Mouse (Mus musculus): ENCODE measurements around the gene Gdf3. TPM values are rescaled to one million over a fixed set of nuclear protein-coding genes. Genes with fewer than 3 reads are reported as not detected.

Gdf3 gene
- polyA plus RNA-seq (2015; fragmentation: Nextera tagmentation; extraction: Ambion mirVana) = 0.69 TPM in 1 of 2 replicates, not detected in the other

DNA sequence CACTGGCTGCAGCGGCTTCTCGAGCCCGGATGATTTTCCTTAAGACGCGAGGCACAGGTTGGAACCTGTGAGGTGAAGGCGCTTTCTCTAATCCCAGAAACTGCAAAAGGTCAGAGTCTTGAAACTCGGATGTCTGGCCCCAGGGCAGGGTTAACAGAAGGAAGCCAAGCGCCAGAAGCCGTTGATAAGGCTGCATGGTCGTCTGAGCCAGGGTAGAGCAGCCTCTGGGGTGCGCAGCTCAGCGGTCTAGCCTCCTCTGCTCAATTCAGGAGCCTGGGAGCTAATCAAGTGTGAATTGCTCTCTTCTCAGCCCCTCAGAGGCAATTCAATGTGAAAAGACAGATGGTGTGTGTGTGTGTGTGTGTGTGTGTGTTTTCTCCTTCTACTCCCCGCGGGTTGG lies at the start of gene Gdf3:
Gene Gdf3 (minus strand): TSS at position 317 of the 400 bp plus-strand sequence.

DNA sequence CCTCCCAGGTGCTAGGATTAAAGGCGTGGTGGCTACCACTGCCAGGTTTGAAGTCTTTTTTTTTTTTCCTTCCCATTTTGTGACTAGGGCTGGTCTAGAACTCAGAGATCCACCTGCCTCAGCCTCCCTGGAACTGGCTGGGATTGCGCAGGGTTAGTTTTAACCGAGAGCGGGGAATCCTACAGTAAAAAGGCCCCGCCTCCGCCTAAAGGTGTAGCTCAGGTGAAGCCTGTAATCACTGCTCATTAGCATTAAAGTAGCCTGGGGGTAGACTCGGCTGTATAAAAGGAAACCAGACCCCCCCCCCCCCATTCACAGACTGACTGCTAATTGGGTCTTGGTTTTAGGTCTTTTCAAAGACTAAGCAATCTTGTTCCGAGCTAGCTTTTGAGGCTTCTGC lies 16.2 kb upstream of the Gdf3 start, which contains the start of gene Dppa3:
Gene Dppa3 (plus strand): TSS at position 301 of the 400 bp plus-strand sequence.

DNA sequence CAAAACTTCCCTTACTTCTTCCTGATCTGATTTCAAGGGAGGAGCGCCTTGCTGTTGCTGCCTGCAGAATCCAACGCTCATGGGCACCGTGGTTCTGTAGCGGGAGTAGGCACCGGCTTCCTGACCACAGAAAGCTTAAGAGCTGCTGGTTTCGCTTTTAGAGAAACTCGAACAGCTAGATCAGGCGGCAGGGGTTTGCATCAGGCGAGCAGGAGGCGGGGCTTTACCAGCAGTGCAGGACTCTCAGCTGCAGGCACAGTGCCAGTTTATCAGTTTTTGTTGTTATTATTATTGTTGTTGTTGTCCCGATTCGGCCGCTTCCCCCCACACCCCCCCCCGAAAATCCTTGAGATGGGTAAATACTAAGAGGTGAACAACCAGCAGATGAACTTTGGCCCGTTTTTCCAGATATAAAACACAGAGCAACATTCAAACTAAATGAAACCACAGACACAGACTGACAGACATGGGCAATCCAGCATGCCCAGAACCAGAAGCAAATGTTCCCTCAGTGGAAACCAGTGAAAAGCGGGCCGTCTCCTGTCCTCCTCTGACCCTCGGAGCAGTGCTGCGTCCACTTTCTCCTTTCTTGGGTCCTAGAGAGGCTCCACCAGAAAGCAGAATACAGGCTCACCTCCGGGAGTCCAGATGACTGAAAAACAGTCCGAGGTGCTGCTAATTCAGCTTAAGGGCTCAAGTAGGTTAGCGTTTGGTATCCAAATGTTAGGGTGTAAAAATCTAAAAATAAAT lies 7.5 kb downstream of the Gdf3 start, which contains the start of gene Apobec1:
Gene Apobec1 (minus strand): TSS at position 203 of the 750 bp plus-strand sequence.

Other genes with a start within 250 kb of the Gdf3 start
- 2.1 and 2.8 TPM in 2 replicates for gene Rimklb, start 111.3 kb downstream of the Gdf3 start, polyA plus RNA-seq (2015; fragmentation: Nextera tagmentation; extraction: Ambion mirVana)
- gene Mfap5, start 104.2 kb downstream of the Gdf3 start, polyA plus RNA-seq (2015; fragmentation: Nextera tagmentation; extraction: Ambion mirVana) = 287 and 449 TPM in 2 replicates
- gene Aicda, start 56.3 kb downstream of the Gdf3 start, polyA plus RNA-seq (2015; fragmentation: Nextera tagmentation; extraction: Ambion mirVana) = not detected in 2 replicates
- 6.3 and 9.7 TPM in 2 replicates for gene Apobec1, start 7.6 kb downstream of the Gdf3 start, polyA plus RNA-seq (2015; fragmentation: Nextera tagmentation; extraction: Ambion mirVana)
- 0.41 and 0.44 TPM in 2 replicates for gene Dppa3, start 16.3 kb upstream of the Gdf3 start, polyA plus RNA-seq (2015; fragmentation: Nextera tagmentation; extraction: Ambion mirVana)
- gene Nanog, start 97.4 kb upstream of the Gdf3 start, polyA plus RNA-seq (2015; fragmentation: Nextera tagmentation; extraction: Ambion mirVana) = 0.08 and 0.25 TPM in 2 replicates
- gene Slc2a3, start 191.6 kb upstream of the Gdf3 start, polyA plus RNA-seq (2015; fragmentation: Nextera tagmentation; extraction: Ambion mirVana) = 16.5 and 31.8 TPM in 2 replicates
- 4.2 and 4.8 TPM in 2 replicates for gene Foxj2, start 209.8 kb upstream of the Gdf3 start, polyA plus RNA-seq (2015; fragmentation: Nextera tagmentation; extraction: Ambion mirVana)
- 4.9 and 5.8 TPM in 2 replicates for gene C3ar1, start 246.1 kb upstream of the Gdf3 start, polyA plus RNA-seq (2015; fragmentation: Nextera tagmentation; extraction: Ambion mirVana)

Data from adrenal gland, postnatal 0 days (tissue).